Mouse (Mus musculus) heart, adult 9 months (tissue): ENCODE measurements around the gene Negr1.

Experiments used
- DNase-seq, 2 experiments: peaks; one replicate each; pipeline ENCODE4 v3.0.0; 2022; ENCODE audit warnings: low spot score in 2 of 2

Negr1 gene

DNA sequence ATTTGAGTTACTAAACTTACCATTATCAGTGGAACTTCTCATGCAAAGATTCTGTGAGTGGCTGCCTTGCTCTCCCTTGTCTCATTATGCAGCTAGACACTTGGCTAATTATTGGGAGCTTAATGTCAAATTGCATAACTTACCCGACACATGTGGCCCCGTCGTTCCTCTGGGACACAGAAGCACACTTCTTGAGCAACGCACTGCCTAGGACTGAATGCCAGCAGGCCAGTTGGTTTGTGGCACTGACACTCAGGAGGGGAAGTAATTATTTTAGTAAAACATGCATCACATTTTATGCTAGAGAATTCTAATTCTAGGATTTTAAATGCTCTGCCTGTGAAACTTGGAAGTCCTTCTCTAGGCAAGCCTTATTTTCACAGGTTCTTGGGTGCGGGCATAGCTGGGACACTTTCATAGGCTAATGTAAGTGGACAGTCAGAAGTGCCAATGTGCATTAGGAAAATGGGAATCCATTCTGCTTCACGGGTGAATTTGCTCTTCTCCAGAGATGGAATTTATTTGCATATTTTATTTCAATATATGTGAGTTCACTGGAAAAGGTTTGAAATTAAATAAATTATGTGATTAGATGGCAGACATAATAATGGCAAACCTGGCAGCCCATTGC, 234.6 kb downstream of the Negr1 start:
- DNase-seq = no peak

- DNase-seq = no peak
These were observed 237.6 kb downstream of the Negr1 start for GRCm38 (mm10) chr3:156799228-156799627.

- no peak for DNase-seq
These were observed 248.2 kb downstream of the Negr1 start for GRCm38 (mm10) chr3:156809836-156810235.

- DNase-seq = no peak
These were observed 255.3 kb downstream of the Negr1 start for GRCm38 (mm10) chr3:156816938-156817337.

DNA sequence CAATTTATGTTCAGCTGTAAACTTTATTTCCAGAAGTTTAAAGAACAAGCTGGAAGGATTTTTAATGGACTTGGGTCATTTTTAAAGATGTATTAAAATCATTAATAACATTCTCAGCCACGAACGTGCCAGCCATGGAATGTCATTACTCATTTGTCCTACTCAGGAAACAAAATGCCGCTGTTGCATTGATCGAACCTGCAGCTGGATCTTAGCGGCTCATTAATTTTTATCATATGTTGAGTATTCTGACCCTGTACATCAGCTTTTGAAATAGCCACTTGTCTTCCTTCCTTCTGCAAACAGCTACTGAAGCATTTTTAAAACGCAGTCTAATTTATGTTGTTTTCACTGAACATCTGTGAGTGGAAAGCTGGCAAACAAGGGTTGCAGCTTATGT, 255.9 kb downstream of the Negr1 start:
- no peak for DNase-seq

- DNase-seq = no peak
These were observed 261.4 kb downstream of the Negr1 start for GRCm38 (mm10) chr3:156823039-156823438.

DNA sequence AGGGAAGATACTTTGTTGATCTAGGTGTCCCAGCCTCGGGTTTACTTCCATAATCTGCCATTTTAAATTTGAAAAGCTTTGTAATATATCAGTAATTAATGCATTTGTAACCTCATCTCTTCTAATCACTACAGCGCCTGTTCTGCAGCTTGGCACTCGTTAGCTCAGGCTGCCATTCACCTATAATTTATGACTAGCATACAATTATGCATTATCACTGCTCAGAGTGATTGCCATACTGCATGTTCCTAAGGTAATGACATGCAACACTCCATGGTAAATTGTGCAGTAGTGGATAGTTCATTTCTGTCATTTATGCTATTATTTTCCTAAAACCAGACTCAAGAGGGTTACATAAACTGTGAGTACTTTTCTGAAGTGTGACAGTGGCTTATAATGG, 272.3 kb downstream of the Negr1 start:
- DNase-seq = no peak

GRCm38 (mm10) chr3:156838550-156838949, 277.0 kb downstream of the Negr1 start:
- DNase-seq = no peak

- no peak for DNase-seq
These were observed 286.8 kb downstream of the Negr1 start for GRCm38 (mm10) chr3:156848385-156848784.

DNA sequence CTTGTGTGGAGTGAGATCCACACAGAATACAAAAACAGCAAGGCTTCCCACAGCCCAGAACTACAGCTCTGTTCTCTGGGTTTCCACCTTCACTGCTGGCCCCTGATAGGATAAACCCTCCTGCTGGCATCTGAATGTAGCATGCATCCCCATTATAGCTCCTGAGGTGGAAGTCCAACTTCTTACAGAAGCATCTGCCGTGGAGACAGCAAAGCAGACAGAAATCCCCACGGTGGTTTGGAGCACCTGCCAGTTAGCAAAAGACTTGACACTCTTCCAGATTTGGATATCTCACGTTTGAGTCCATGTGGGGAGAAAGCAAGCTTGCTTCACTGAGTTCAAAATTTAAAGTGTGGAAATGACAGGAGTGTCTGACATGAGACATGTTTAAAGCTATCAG, 290.3 kb downstream of the Negr1 start:
- no peak for DNase-seq

GRCm38 (mm10) chr3:156870239-156870921, 308.8 kb downstream of the Negr1 start:
- DNase-seq = no peak

DNA sequence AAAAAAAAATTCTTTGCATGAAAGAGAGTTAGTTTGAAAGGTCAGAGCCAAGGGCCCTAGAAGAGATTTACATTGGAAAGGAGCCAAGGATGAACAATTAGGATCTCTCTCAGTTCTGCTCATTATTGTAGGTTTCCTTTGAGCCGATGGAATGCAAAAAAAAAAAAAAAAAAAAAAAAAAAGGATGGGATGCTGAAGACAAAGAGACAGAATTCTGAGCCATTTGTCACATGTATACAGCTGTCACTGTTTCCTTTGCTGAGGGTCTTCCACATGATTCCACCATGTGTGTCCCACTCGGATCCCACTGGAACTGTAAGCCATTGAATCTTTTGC, 309.3 kb downstream of the Negr1 start:
- DNase-seq = no peak

- no peak for DNase-seq
These were observed 310.1 kb downstream of the Negr1 start for GRCm38 (mm10) chr3:156871641-156872196.

DNA sequence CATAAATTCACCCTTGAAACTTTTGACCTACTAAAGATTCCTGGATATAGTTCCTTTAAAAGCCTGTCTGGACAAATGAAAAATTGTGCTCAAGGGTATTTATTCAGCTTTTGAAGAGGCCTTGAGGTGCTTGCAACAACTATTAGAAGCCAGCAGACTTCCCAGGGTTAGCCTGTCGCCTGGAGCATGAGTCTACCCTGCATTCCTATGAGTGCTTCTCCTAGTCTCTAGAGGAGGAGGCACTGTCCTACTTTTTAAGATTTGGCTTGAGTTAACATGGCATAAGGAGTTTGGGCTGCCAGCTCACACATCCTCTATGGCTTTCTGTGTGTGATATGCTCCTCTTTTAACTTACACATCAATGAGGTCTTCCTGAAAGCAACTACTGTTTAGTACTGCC, 315.0 kb downstream of the Negr1 start:
- DNase-seq = no peak

DNA sequence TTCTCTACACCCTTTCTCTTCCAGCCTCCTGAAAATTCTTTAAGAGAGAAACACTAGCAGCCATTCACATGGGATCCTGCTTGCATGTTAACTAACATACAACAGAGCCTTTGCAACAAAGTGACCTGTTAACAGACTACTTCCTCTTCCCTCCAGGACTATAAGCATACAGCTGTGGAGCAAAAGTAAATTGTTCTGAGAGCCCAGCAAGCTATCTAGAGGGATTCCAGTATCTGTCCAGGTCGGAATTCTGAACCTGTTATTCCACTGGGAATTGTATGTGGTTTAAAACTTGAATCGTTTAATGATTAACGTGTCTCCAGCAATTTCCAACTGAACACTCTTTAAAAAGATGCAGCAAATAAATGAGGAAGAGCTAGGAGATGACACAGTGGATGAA, 320.5 kb downstream of the Negr1 start:
- DNase-seq = no peak

DNA sequence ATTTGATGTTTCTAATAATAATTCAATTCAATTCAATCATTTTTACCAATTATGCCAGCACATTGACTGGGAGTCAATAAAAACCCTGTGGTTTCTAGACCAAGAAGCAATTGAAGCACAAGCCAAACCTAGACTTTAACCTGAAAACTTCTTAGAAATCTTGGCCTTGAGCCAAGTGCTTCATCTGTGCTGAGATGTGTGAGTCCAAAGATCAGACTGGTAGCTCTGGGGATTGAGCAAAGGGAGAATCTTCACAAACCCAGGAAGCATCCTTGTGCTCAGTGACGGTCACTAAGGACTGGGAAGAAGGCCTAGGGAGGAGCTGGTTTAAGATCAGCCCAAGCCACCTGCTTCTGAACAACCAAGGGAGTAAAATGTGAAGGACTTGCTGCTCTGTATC, 322.3 kb downstream of the Negr1 start:
- no peak for DNase-seq

DNA sequence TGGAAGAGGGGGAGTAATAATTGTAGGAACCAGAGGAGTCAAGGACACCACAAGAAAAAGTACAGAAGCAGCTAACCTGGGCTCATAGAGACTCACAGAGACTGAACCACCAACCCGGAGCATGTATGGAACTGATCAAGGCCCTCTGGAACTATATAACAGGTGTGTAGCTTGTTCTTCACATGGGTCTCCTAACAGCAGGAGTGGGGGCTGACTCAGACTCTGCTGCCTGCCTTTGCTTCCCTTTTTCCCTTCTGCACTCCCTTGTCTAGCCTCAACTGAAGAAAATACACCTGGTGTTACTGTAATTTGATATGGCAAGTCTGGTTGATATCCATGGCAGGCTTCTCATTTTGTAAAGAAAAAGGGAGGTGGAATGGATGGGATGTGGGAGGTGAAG, 324.1 kb downstream of the Negr1 start:
- DNase-seq = no peak

- no peak for DNase-seq
These were observed 325.3 kb downstream of the Negr1 start for GRCm38 (mm10) chr3:156886915-156887314.

GRCm38 (mm10) chr3:156890986-156891385, 329.4 kb downstream of the Negr1 start:
- DNase-seq = no peak

- no peak for DNase-seq
These were observed 333.7 kb downstream of the Negr1 start for GRCm38 (mm10) chr3:156895322-156895721.

GRCm38 (mm10) chr3:156896106-156896505, 334.5 kb downstream of the Negr1 start:
- no peak for DNase-seq

- no peak for DNase-seq
These were observed 335.0 kb downstream of the Negr1 start for GRCm38 (mm10) chr3:156896552-156896951.

GRCm38 (mm10) chr3:156901140-156901539, 339.5 kb downstream of the Negr1 start:
- DNase-seq = no peak
